Mouse (Mus musculus): Measurements from ENCODE around the gene Dusp27.

Dusp27 gene

DNA sequence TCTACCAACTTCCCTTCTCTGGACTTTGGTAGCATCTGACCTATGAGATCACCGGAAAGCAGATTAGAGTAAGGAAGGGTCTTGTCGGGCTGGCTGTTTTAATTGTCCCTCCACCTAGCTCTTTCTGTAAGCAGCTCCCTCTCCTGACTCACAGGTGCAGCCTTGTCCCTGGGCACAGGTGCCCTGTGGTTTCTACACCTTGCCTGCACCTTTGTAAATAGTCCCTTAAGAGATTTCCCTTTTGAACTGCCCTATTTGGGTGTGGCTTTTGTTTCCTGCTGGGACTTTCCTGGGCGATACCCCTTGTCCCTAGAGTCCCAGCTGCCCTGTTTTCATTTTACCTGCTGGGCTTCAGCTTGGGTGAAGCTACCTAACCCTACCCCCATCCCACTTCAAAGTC is 33.3 kb downstream of the Dusp27 start:
- DNase-seq, result no peak

DNA sequence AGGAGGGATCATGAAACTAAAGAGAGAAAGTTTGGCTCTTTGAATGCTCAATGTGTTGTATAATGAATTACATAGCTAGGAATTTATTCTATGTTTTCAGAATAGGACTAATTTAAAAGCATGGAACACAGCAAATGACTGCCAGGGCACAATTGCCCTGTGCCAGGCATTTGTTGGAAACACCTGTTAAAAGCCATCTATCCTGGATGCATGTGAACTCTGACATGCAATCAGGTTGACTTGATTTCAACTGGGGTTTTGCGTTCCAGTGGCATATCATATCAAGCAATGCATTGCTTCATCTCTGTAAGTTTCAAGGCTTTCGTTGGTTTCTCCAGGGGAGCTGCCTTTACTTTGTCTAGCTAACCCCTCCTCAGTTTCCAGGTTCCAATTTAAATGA is 37.4 kb downstream of the Dusp27 start:
- DNase-seq, result no peak

GRCm38 (mm10) chr1:166089739-166090138 is 38.0 kb downstream of the Dusp27 start:
- DNase-seq, result no peak

GRCm38 (mm10) chr1:166089337-166089736 is 38.4 kb downstream of the Dusp27 start:
- no peak for DNase-seq

DNA sequence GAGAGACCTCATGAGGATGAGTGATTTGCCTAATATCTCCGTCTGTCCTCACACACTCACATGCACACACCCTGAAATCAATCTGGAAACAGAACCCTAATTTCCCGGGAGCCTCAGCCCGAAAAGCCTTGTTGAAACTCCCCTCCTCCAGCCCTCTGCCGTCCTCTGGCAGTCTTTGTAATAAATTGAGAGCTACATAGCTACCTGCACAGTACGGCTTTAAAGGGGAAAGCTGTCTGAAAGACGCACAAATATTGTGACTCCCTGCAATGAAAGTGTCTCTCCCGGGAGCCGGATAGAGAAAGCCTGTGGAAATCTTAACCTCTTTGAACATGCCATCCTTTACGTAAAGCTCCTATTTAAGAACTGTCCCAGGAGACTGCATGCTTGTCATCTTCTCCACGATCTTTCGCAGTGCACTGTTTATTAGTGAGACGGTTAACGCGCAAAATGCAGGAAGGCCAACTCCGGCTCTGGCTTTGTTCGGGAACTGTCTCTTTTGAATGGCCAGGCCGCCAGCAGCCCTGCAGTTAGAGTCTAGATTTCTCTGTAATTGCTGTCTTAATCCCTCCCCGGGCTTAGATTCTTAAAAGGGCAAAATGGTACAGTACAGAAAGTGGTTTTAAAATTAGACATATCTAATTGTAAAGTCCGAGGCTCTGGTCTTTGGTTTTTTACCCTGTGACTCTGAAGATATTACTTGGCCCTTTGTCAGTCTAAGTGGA is 39.1 kb downstream of the Dusp27 start:
- no peak for DNase-seq

DNA sequence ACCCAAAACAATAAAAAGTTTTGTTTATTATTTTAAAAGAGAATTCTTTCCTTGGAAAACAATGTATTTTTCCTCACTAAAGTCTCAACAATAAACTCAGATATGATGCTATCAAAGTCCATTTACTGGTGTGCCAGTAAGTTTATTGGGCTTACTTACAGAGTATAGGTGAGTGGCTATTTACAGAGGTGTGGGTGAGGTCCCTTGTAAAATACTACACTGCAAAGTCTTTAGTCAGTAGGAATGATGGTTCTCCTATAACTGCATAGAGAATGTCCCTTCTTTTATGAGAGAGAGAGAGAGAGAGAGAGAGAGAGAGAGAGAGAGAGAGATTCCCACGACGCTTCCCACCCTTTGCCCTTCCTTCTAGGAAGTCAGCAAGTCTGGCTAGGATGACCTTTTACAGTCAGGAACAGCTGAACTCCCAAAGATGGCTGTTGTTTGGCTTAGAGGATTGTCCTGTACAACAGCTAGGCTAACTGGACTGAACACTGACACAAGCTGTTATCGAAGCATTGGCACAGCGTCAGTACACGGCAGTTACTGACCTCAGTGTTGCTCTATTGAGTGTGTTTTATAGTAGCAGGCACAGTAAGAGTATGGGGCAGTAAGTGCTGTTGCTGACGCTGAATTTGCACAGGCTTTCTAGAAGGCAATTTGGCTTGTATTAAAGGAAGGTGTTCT is 50.5 kb downstream of the Dusp27 start:
- no peak for DNase-seq

- no peak for DNase-seq
These were observed 59.8 kb downstream of the Dusp27 start for GRCm38 (mm10) chr1:166067856-166068440.

DNA sequence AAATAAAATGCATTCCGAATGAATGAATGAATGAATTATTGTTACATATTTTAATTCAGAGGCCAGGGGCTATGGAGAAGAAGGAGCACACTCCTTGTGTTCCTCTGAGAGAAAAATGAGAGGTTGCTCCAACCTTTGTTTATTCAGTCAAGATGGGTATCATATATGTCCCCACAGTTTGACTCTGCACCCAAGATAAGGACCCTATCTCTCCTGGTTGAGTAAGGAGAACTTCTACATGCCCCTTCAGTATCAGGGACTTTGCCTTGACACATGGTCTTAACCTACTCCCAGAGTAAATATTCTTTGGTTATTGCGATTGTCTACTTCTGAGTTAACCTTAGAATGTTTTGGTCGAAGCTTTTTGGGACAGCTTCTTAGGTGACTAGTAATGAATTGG is 63.9 kb downstream of the Dusp27 start:
- DNase-seq, result no peak

GRCm38 (mm10) chr1:166061532-166061931 is 66.2 kb downstream of the Dusp27 start:
- no peak for DNase-seq

- no peak for DNase-seq
These were observed 67.3 kb downstream of the Dusp27 start for GRCm38 (mm10) chr1:166060406-166060805.

DNA sequence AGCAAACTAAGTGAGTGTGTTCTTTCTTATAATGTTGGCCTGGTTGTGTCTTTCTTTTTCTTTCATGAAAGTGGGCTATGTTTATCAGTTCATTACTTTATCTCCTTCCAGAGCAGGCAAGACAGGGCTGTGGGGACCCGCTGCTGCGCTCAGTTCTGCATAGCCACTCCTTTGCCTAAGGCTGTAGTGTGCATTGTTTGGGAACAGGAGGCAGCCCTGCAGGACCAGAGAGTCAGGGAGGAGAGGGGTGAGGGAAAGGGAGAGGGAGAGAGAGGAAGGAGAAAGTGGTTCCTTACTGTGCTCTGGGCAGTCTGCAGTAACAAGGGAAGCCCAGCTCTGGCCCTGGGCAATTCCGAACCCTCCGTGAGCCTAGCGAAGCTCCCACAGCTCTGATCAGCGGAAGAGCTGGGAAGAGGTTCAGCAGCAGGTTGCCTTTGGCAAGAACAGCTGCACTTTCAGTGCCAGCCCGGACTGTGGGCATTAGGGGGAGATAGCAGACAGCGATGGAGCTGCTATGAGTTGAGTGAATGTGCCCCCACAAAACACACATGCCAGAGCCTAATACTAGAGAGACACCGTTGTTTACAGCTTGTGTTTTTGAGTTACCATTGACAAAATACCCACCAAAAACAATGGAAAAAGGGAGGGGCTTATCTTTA is 71.5 kb downstream of the Dusp27 start:
- no peak for DNase-seq

DNA sequence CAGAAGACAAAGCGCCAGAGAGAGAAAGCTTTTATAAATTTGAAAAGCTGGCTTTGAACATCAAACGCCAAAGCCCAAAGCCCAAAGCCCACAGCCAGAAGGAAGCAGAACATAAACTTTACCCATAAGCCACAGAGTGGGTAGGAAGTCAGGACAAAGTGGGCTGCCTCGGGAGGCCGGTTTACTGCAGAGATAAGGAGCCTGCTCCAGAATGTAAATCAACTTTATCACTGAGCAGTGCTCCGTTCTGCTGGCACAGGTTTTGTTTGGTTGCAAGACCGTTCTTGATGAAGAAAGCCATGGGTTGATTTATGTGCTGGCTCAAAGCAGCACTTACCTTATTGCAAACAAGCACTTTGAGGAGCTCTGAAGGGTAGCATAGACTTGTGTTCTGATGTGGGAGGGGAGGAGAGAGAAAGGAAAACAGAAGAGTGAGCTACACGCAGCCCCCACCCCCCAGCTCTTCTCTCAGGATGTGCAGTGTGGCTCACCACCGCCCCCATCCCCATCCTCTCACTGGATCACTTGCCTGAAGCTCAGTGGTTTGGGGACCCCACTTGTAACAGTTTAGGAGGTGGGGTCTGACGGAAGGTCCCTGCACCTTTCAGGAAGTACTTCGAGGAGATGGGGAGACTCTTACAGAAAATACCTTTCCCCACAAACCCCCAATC is 74.3 kb downstream of the Dusp27 start:
- no peak for DNase-seq

DNA sequence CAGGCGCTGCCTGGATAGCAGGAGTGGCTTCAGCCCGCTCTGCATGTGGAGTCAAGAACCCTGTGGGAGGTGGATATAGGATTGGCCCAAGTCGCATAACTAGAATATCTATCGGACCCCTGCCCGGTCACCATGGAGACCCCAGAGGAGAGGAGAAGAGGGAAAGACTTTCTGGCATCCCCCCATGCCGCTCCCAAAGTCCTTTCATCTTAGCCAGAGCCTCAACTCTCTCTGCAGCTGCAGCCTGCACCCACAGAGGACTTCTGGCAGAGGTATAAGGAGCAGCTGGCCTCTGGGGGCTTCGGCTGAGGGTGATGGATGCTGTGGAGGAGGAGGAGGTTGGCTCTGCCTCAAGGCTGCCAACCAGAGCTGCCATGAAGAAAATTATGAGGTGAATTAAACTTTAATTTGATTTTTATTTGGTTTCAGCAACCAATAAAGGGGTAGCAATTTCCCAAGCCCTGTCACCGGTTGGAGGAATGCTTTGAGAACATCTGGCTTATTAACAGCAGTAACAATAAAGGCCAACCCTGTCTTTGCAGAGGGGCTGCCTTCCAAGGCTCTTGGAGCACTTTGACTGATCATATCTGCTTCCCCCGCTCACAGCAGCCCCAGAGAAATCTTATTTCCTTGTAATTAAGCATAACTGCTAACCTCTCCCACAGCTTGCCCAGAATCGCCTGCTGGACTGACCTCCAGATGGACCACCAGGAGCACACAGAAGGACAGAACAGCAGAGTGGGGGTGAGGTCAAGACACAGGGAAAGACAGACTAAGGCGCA is 78.5 kb downstream of the Dusp27 start:
- DNase-seq, result no peak

GRCm38 (mm10) chr1:166048230-166048911 is 79.4 kb downstream of the Dusp27 start:
- peak in 1 of 2 experiments; percentile 5 for DNase-seq
